Mouse (Mus musculus): Measurements from ENCODE around the gene Gm21760.
"Not testable (repeated sequence)": the region's sequence is repeated elsewhere in the genome, so short reads cannot be mapped to it uniquely, and the experiment has no call there.

Gene Gm21760

DNA sequence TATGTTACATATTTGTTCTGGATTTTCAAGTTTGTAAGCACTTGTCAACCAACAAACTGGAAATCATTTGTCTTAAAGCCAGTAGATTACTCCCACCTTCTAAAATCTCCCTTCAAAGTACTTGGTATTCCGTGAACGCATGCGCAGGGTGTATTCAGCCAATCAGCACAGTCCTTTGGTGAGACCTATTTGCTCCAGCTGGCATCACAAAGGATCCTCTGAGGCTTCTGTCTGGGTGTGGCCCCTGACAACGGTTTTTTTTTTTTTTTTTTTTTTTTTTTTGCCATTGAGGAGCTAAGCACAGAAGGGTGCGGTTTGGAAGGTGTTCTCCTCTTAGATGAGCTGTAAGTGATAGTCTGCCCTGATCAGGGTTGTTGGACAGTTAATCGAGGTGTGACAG is at the start of gene Gm21760:
Gene Gm21760, plus strand, starts transcription at position 301 of the 400 bp plus-strand sequence.
- not testable (repeated sequence) for DNase-seq (ENCODE audit: low spot score in 2 of 2)
